Mouse (Mus musculus): ENCODE measurements around the gene Ing2. TPM values are rescaled to one million over a fixed set of nuclear protein-coding genes. Genes with fewer than 3 reads are reported as not detected.

Ing2 gene
- polyA plus RNA-seq, 1 experiment from 2014 or later: 9.7 TPM

DNA sequence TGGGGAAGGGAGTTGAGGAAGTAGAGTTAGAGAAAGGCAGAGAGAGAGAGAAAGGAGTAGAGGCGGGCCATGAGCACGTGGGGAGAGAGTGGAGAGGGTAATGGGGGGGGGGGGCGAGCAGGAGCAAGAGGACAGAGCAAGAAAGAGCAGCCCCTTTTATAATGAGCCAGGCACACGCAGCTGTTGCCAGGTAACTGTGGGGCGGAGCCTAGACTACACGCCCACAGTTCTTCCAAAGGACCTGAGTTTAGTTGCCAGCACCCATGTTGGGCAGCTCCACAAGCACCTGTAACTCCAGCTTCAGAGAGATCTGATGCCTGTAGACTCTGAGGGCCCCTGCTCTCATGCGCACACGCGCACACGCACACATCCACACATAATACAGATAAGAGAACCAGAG is 16.5 kb upstream of the Ing2 start:
- 80% methylated on average over 9 of the region's 10 CpGs for WGBS
- Histone ChIP-seq H3K36me3 (no peaks in the 10 kb centered on the region), H3K27me3 (peaks cover 5% of the 10 kb centered on the region), H3K4me2 (replicated peaks) (no peak overlapping the region), H3K9me3 (no peaks in the 10 kb centered on the region; the same call in 1 of the 2 replicates), H3K4me1 (peaks cover 6% of the 10 kb centered on the region; the same call in 1 of the 2 replicates), H3K4me3 (no peak overlapping the region), H3K27ac (no peak overlapping the region), H3K9ac (no peak overlapping the region)
- ATAC-seq (ENCODE audit: low FRiP score, low read depth): no peak

DNA sequence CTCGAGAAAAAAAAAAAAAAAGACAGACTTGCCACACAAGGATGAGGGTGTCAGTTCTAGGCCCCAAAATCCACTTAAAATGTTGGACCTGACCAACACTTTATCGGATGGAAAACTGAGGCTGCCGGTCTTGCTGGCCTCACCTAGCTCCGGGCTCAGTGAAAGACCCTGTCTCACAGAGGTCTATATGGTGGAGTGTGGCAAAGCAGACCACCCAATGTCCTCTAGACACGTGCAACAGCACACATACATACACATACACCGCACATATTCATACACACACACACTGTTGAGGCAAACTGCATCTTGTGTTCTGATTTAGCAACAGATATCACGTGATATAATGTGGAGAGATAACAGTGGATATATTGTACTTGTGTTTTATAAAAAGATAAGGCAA is 15.9 kb upstream of the Ing2 start:
- Histone ChIP-seq H3K27me3 (peaks cover 5% of the 10 kb centered on the region), H3K4me2 (replicated peaks) (peak overlapping the region; percentile 56), H3K9me3 (no peaks in the 10 kb centered on the region; the same call in 1 of the 2 replicates), H3K27ac (no peak overlapping the region), H3K9ac (peak overlapping the region; percentile 54; the same call in 1 of the 2 replicates), H3K36me3 (no peaks in the 10 kb centered on the region), H3K4me3 (no peak overlapping the region; the same call in 1 of the 2 replicates), H3K4me1 (peaks cover 6% of the 10 kb centered on the region; the same call in 1 of the 2 replicates)
- WGBS: 54% methylated on average over 7 of the region's 7 CpGs
- ATAC-seq (ENCODE audit: low FRiP score, low read depth): no peak

DNA sequence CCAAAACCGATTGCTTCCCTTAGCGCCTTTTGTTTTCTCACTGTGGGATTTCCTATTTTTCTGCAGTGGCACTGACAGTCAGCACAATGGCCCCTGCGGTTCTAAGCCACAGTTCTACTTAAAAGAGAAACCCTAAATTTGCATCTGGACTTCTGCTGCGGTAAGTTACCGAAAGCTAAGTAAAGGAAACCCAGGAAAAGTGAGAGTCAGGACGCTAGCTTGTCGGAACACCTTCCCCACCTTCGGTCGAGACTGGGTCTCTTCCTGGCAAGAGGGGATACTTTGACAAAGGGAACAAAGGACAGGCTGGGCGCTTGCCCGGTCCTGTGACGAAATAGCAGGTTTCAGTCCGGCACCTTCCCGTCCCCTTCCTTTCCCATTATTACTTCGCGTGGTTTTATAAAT is 15.3 kb upstream of the Ing2 start:
- Histone ChIP-seq H3K9me3 (no peaks in the 10 kb centered on the region; the same call in 1 of the 2 replicates), H3K27me3 (peaks cover 5% of the 10 kb centered on the region), H3K4me1 (peaks cover 6% of the 10 kb centered on the region; the same call in 1 of the 2 replicates), H3K27ac (no peak overlapping the region), H3K36me3 (no peaks in the 10 kb centered on the region), H3K4me2 (replicated peaks) (peak overlapping the region; percentile 56), H3K9ac (peak overlapping the region; percentile 54), H3K4me3 (peak overlapping the region; percentile 25)
- no peak for ATAC-seq (ENCODE audit: low FRiP score, low read depth)
- WGBS: 7% methylated on average over 16 of the region's 16 CpGs

DNA sequence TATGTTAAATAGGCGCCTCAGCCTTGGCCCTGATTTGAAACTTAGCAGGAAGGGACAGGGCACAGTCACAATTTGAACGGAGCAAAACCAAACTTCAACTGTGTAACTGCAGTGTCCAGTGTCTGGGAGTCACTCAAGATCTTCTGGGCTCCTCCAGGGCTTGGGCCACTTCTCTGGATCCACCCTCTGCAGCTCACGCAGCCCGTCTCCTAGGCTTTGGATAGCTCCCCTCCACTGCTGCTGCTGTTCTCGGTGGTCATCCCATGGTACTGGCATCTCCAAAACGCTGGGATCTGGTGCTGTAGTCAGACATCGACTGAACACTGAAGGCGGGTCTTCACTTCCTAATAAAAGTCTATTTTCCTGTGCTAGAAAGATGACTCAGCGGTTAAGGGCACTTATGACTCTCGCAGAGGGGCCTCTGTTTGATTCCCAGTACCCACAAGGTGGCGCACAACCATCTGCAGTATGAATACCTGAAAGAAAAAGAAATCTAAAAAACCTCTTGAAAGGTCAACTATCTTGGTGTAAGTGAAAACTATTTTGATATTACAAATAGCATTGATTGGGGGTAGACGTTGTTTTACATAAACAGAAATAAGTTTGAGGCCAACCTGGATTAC is 14.5 kb upstream of the Ing2 start:
- H3K36me3 ChIP-seq: no peaks in the 10 kb centered on the region
- H3K27ac ChIP-seq: no peak overlapping the region
- no peak overlapping the region for H3K4me3 ChIP-seq
- H3K4me1 ChIP-seq: peaks cover 6% of the 10 kb centered on the region; the same call in 1 of the 2 replicates
- H3K4me2 ChIP-seq (replicated peaks): no peak overlapping the region
- H3K9me3 ChIP-seq: no peaks in the 10 kb centered on the region; the same call in 1 of the 2 replicates
- no peak overlapping the region for H3K9ac ChIP-seq
- H3K27me3 ChIP-seq: peaks cover 5% of the 10 kb centered on the region
- 61% methylated on average over 12 of the region's 12 CpGs for WGBS
- ATAC-seq (ENCODE audit: low FRiP score, low read depth): no peak

DNA sequence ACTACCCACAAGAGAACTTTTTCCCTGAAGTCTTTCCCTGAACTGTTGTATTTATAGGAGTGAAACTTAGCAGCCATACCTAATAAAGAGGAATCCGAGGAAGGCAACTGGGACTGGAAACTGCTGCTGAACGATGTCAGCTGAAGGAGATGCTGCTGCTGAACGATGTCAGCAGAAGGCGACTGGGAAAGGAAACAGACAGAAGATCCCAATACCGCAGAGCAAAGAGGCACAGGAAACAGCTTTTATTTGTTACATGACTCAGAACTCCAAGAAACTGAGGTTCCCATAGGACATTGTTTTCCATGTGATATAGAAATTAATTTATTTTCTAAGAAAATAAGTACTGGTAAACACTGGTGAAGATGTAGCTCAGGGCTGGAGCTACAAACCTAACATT is 9.1 kb upstream of the Ing2 start:
- Histone ChIP-seq H3K9me3 (no peaks in the 10 kb centered on the region), H3K4me3 (no peak overlapping the region), H3K27me3 (no peaks in the 10 kb centered on the region), H3K4me2 (replicated peaks) (no peak overlapping the region), H3K27ac (no peak overlapping the region), H3K4me1 (peaks cover 6% of the 10 kb centered on the region; the same call in 1 of the 2 replicates), H3K36me3 (peaks cover 3% of the 10 kb centered on the region; the same call in 1 of the 2 replicates), H3K9ac (no peak overlapping the region)
- 60% methylated on average over 5 of the region's 5 CpGs for WGBS
- ATAC-seq (ENCODE audit: low FRiP score, low read depth): no peak

DNA sequence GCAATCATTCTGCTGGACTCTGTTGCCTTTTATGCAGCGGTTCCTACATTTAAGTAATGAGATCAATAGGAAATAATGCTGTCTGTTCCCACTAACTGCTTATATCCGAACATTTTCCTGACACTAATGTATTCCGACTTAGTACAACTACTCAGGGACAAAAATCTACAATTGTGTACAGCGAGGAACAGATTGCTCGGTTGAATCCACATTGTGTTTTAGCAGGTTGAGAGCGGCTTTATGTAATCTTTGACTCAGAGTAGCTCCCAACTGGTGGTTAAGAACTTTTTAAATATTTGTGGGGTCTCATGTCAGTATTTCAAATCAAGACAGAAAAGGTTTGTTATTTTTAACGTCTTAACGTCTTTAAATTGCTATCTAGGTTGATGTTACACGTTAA is 8.6 kb upstream of the Ing2 start:
- no peak overlapping the region for H3K4me3 ChIP-seq
- no peak overlapping the region for H3K9ac ChIP-seq
- H3K36me3 ChIP-seq: peaks cover 3% of the 10 kb centered on the region; the same call in 1 of the 2 replicates
- H3K9me3 ChIP-seq: no peaks in the 10 kb centered on the region
- 88% methylated on average over 9 of the region's 9 CpGs for WGBS
- no peak overlapping the region for H3K4me2 ChIP-seq (replicated peaks)
- no peak overlapping the region for H3K27ac ChIP-seq
- H3K4me1 ChIP-seq: peaks cover 6% of the 10 kb centered on the region; the same call in 1 of the 2 replicates
- ATAC-seq (ENCODE audit: low FRiP score, low read depth): no peak
- H3K27me3 ChIP-seq: no peaks in the 10 kb centered on the region

DNA sequence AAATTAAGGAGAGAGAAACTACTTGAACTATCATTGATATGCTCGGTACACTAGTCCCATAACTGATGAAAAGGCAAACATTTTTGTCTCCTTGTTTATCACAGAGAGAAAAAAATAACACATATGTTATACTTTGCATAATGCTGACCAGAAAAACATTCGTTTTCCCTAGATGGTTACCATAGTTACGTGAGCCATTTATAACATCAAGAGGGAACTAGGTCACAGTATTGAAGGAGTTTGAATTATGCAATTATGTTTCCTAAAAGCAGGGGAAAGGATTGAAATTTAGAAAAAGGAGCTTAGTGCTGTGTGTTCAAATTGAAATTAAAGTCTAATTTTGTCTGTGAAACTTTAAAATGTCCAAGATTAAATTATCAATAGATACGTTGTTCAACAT is 5.0 kb upstream of the Ing2 start:
- no peaks in the 10 kb centered on the region for H3K27me3 ChIP-seq
- H3K9ac ChIP-seq: no peak overlapping the region
- no peak for ATAC-seq (ENCODE audit: low FRiP score, low read depth)
- H3K9me3 ChIP-seq: no peaks in the 10 kb centered on the region
- no peak overlapping the region for H3K27ac ChIP-seq
- no peak overlapping the region for H3K4me2 ChIP-seq (replicated peaks)
- H3K4me3 ChIP-seq: no peak overlapping the region
- H3K36me3 ChIP-seq: peaks cover 3% of the 10 kb centered on the region; the same call in 1 of the 2 replicates
- 90% methylated on average over 4 of the region's 4 CpGs for WGBS
- H3K4me1 ChIP-seq: 0 out of 2 replicates have a peak, but pooled peaks cover 7% of the 10 kb centered on the region

DNA sequence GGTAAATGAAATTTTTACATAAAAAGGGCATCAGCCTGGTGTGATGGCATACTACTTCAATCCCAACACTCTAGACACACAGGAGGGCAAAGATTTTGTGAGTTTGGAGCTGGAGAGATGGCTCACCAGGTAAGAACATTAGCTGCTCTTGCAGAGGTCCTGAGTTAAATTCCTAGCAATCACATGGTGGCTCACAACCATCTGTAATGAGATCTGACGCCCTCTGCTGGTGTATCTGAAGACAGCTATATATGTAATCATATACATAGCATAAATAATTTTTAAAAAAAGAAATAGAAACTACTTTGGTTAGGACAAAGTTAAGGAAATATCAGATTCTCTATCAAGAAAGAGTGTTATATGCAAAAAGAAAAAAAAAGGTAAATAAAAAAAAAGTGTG is 4.2 kb upstream of the Ing2 start:
- no peak for ATAC-seq (ENCODE audit: low FRiP score, low read depth)
- Histone ChIP-seq H3K9ac (no peak overlapping the region), H3K4me1 (0 out of 2 replicates have a peak, but pooled peaks cover 7% of the 10 kb centered on the region), H3K27me3 (no peaks in the 10 kb centered on the region), H3K36me3 (peaks cover 3% of the 10 kb centered on the region; the same call in 1 of the 2 replicates), H3K4me3 (no peak overlapping the region), H3K9me3 (no peaks in the 10 kb centered on the region), H3K4me2 (replicated peaks) (no peak overlapping the region), H3K27ac (no peak overlapping the region)
- WGBS: 72% methylated on average over 1 of the region's 1 CpGs

DNA sequence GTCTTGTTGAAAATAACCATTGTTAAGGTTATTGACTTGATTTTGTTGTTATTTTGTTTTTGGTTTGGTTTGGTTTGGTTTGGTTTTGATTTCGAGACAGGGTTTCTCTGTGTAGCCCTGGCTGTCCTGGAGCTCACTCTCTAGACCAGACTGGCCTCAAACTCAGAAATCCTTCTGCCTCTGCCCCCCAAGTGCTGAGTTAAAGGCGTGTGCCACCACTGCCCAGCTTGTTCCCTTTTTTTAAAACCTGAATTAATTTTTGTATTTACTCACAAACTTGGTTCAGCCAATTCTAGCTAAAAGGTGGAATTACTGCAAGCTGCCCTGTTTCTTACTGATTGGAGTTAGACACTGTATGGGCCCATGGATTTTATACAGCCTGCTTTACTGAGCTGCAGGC is 1.3 kb upstream of the Ing2 start:
- Histone ChIP-seq H3K4me3 (peak overlapping the region; percentile 96), H3K27ac (no peak overlapping the region), H3K4me2 (replicated peaks) (peak overlapping the region; percentile 75), H3K27me3 (no peaks in the 10 kb centered on the region), H3K9me3 (no peaks in the 10 kb centered on the region), H3K9ac (no peak overlapping the region), H3K36me3 (no peaks in the 10 kb centered on the region), H3K4me1 (0 out of 2 replicates have a peak, but pooled peaks cover 7% of the 10 kb centered on the region)
- no peak for ATAC-seq (ENCODE audit: low FRiP score, low read depth)
- 61% methylated on average over 2 of the region's 2 CpGs for WGBS

DNA sequence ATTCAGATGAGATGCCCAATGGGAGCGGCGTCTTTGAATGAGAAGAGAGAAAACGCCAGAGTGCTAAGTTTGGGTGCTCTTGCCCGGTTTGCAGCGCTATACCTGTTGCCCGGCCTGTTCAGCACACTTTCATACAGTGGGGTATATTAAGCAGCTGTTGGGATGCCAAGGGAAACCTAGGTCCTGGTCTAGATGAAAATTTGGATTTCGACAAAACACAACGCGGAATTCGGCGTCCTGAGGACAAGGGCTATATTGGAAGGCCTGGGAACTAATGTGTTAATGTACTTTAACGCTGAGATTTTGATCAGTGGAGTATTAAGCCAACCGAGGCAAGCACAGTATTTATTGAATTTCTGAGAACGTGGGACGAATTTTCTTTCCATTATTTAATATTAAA is 868 bp upstream of the Ing2 start:
- H3K9me3 ChIP-seq: no peaks in the 10 kb centered on the region
- WGBS: 3% methylated on average over 15 of the region's 15 CpGs
- no peak for ATAC-seq (ENCODE audit: low FRiP score, low read depth)
- no peaks in the 10 kb centered on the region for H3K27me3 ChIP-seq
- 0 out of 2 replicates have a peak, but pooled peaks cover 7% of the 10 kb centered on the region for H3K4me1 ChIP-seq
- H3K36me3 ChIP-seq: no peaks in the 10 kb centered on the region
- H3K27ac ChIP-seq: no peak overlapping the region
- H3K9ac ChIP-seq: peak overlapping the region; percentile 90
- peak overlapping the region; percentile 96 for H3K4me3 ChIP-seq
- H3K4me2 ChIP-seq (replicated peaks): peak overlapping the region; percentile 75

DNA sequence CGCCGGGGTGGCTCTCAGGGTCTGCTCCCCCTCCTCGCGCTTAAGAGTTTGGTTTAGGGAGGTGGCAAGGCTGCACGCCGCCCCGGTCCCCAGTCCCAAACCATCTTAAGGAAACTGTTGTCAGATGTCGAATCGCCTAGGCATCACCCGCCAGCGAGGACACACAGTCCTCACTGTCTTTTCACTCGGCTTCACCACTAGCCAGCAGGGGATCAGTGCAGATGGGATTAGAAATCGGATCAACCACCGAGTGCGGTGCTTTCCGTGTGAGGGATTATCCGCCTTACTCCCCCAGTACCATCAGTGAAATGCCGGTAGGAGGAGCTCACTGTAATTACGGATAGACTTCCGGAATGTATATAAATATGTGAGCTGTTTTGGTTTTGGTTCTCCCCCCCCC is 430 bp upstream of the Ing2 start:
- H3K4me2 ChIP-seq (replicated peaks): peak overlapping the region; percentile 75
- peak overlapping the region; percentile 90 for H3K9ac ChIP-seq
- WGBS: under 1% methylated on average over 20 of the region's 20 CpGs
- peak; percentile 8 for ATAC-seq (ENCODE audit: low FRiP score, low read depth)
- H3K27me3 ChIP-seq: no peaks in the 10 kb centered on the region
- no peaks in the 10 kb centered on the region for H3K36me3 ChIP-seq
- no peaks in the 10 kb centered on the region for H3K9me3 ChIP-seq
- peak overlapping the region; percentile 93 for H3K27ac ChIP-seq
- H3K4me3 ChIP-seq: peak overlapping the region; percentile 96
- H3K4me1 ChIP-seq: 0 out of 2 replicates have a peak, but pooled peaks cover 7% of the 10 kb centered on the region

DNA sequence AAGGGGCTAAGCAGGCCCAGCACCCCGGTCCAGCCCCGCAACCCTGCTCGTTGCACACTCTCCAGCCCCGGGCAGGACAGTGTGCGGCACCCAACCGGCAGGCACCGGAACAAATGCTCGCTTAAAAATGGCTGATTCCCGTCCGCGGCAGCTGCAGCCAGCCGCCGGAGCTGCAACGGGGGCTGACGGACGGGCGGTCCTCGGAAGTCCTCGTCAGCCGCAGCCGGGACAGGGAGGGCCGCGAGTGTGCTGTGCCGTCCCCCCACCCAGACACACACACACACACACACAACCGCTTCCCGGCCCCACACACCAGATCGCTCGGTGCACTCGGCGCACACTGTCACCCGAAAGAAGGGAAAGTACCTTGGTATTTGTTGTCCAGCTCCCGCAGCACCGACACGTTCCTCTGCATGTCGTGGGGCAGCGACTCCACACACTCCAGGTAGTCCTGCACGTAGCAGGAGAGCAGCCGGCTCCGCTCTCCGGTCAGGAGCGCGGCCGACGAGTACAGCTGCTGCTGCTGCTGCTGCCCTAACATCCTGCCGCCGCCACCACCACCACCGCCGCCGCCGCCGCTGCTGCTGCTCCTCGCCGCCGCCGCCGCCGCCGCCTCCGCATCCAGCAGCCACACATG is 1.1 kb downstream of the Ing2 start:
- under 1% methylated on average over 44 of the region's 59 CpGs for WGBS
- Histone ChIP-seq H3K4me3 (peak overlapping the region; percentile 96), H3K36me3 (no peaks in the 10 kb centered on the region), H3K27me3 (no peaks in the 10 kb centered on the region), H3K4me2 (replicated peaks) (peak overlapping the region; percentile 79), H3K9me3 (no peaks in the 10 kb centered on the region), H3K9ac (peak overlapping the region; percentile 89), H3K27ac (peak overlapping the region; percentile 90), H3K4me1 (0 out of 2 replicates have a peak, but pooled peaks cover 7% of the 10 kb centered on the region)
- peak; percentile 9 for ATAC-seq (ENCODE audit: low FRiP score, low read depth)
